Mouse (Mus musculus) midbrain, postnatal 0 days (tissue): ENCODE measurements around the gene H2al1g. TPM values are rescaled to one million over a fixed set of nuclear protein-coding genes. Genes with fewer than 3 reads are reported as not detected.
A peak's percentile ranks its signal among the peaks of the same experiment; 100 is the strongest.

Experiments
- ATAC-seq: fragments of 200-750 bp; cut with Nextera tagmentation; 2 replicates; pipeline ENCODE4 v1.8.0; 2017; ENCODE audit warnings: moderate number of reproducible peaks, mild to moderate bottlenecking, moderate TSS enrichment, moderate library complexity; ENCODE audit not compliant: low FRiP score
- DNase-seq: peaks from one replicate; pipeline ENCODE4 v3.0.0-alpha.2; 2015; ENCODE audit warnings: low spot score
- H3K27ac ChIP-seq: fragments of 300-500 bp; sonication (generic); 2 replicates; pipeline ENCODE4 v1.5.1; 2014; ENCODE audit warnings: low read depth, mild to moderate bottlenecking, low read length, mixed read lengths
- H3K27me3 ChIP-seq: fragments of 300-500 bp; sonication (generic); 2 replicates; pipeline ENCODE4 v1.6.1; 2014; ENCODE audit warnings: low read length, control low read depth, mixed read lengths; ENCODE audit not compliant: insufficient read depth
- H3K36me3 ChIP-seq: fragments of 300-500 bp; sonication (generic); 2 replicates; pipeline ENCODE4 v1.6.1; 2014; ENCODE audit warnings: low read length, control low read depth, mixed read lengths; ENCODE audit not compliant: insufficient read depth
- H3K4me1 ChIP-seq: fragments of 300-500 bp; sonication (generic); 2 replicates; pipeline ENCODE4 v1.6.1; 2014; ENCODE audit warnings: mild to moderate bottlenecking, control low read depth, antibody characterized with exemption, low read length, mixed read lengths; ENCODE audit not compliant: insufficient read depth
- H3K4me2 ChIP-seq: fragments of 300-500 bp; sonication (generic); 2 replicates; pipeline ENCODE4 v1.6.1; 2014; ENCODE audit warnings: low read depth, mild to moderate bottlenecking, low read length, mixed read lengths; ENCODE audit not compliant: poor library complexity, severe bottlenecking
- H3K4me3 ChIP-seq: fragments of 300-500 bp; sonication (generic); 2 replicates; pipeline ENCODE4 v1.5.1; 2014; ENCODE audit warnings: low read depth, mild to moderate bottlenecking, low read length, moderate library complexity
- H3K9ac ChIP-seq: fragments of 300-500 bp; sonication (generic); replicated peaks from 2 replicates; pipeline ENCODE4 v1.6.1; 2014; ENCODE audit warnings: mild to moderate bottlenecking, low read length, moderate library complexity, mixed read lengths; ENCODE audit not compliant: poor library complexity, severe bottlenecking
- H3K9me3 ChIP-seq: fragments of 300-500 bp; sonication (generic); 2 replicates; pipeline ENCODE4 v1.6.1; 2016; ENCODE audit warnings: low read length, control low read depth
- CTCF ChIP-seq: IDR thresholded peaks from 2 replicates; pipeline ENCODE4 v1.5.1; 2016; ENCODE audit warnings: antibody characterized with exemption, mild to moderate bottlenecking
- WGBS: fragments of 180-500 bp; shearing (Covaris S2); extraction: QIAGEN DNeasy Blood & Tissue Kit; methylation state at CpG from one replicate; pipeline ENCODE4 v1.1.7; 2014; 5-methylcytosine and 5-hydroxymethylcytosine counted together
- polyA plus RNA-seq: library from polyadenylated mRNA; unstranded; fragments of >200 nt; fragmentation: Nextera tagmentation; extraction: Ambion mirVana; gene quantifications from 2 replicates; pipeline ENCODE4 v1.2.1, GENCODE M21; 2015
- total RNA-seq: library from RNA; depleted of rRNA; stranded (reverse); fragments of >200 nt; gene quantifications from 2 replicates; pipeline ENCODE4 v1.2.3, GENCODE M21; 2014; rRNA removed

H2al1g gene
- total and polyA plus RNA-seq, 2 experiments from 2014 or later = not detected

- Histone ChIP-seq H3K9me3 (no peaks in the 10 kb centered on the region), H3K27ac (no peak overlapping the region), H3K4me2 (no peak overlapping the region), H3K4me1 (no peaks in the 10 kb centered on the region), H3K9ac (no peak overlapping the region), H3K36me3 (no peaks in the 10 kb centered on the region), H3K4me3 (no peak overlapping the region), H3K27me3 (no peaks in the 10 kb centered on the region)
- no peak for TF ChIP-seq CTCF
- DNase-seq (peak; percentile 31), ATAC-seq (no peak)
- 47% methylated on average over 12 of the region's 12 CpGs for WGBS
Observed at GRCm38 (mm10) chrX:11365151-11365550, 47.1 kb downstream of the H2al1g start.

Other genes with a start within 250 kb of the H2al1g start
- not detected in 2 replicates for gene H2al1a, start 19.0 kb upstream of the H2al1g start, total RNA-seq
- gene H2al1a, start 19.0 kb upstream of the H2al1g start, polyA plus RNA-seq = not detected in 2 replicates
- not detected in 2 replicates for gene H2al1b, start 15.8 kb upstream of the H2al1g start, total RNA-seq
- gene H2al1b, start 15.8 kb upstream of the H2al1g start, polyA plus RNA-seq = not detected in 2 replicates
- gene H2al1c, start 12.6 kb upstream of the H2al1g start, total RNA-seq = not detected in 2 replicates
- not detected in 2 replicates for gene H2al1c, start 12.6 kb upstream of the H2al1g start, polyA plus RNA-seq
- gene H2al1d, start 9.4 kb upstream of the H2al1g start, total RNA-seq = not detected in 2 replicates
- gene H2al1d, start 9.4 kb upstream of the H2al1g start, polyA plus RNA-seq = not detected in 2 replicates
- gene H2al1e, start 6.3 kb upstream of the H2al1g start, total RNA-seq = not detected in 2 replicates
- not detected in 2 replicates for gene H2al1e, start 6.3 kb upstream of the H2al1g start, polyA plus RNA-seq
- gene H2al1f, start 3.1 kb upstream of the H2al1g start, total RNA-seq = not detected in 2 replicates
- not detected in 2 replicates for gene H2al1f, start 3.1 kb upstream of the H2al1g start, polyA plus RNA-seq
- gene H2al1h, start 3.2 kb downstream of the H2al1g start, total RNA-seq = not detected in 2 replicates
- gene H2al1h, start 3.2 kb downstream of the H2al1g start, polyA plus RNA-seq = not detected in 2 replicates
- not detected in 2 replicates for gene H2al1i, start 6.4 kb downstream of the H2al1g start, total RNA-seq
- gene H2al1i, start 6.4 kb downstream of the H2al1g start, polyA plus RNA-seq = not detected in 2 replicates
- gene H2al1j, start 9.6 kb downstream of the H2al1g start, total RNA-seq = not detected in 2 replicates
- gene H2al1j, start 9.6 kb downstream of the H2al1g start, polyA plus RNA-seq = not detected in 2 replicates